Mouse (Mus musculus) adrenal gland, adult (tissue): Measurements from ENCODE around the gene Macrod2.

ENCODE experiments used
- DNase-seq, 2 experiments: peaks; one replicate each; pipeline ENCODE4 v3.0.0; 2022 to 2023; ENCODE audit warnings: low spot score in 1 of 2; ENCODE audit not compliant: inconsistent age in 2 of 2

The Macrod2 gene

GRCm38 (mm10) chr2:140561426-140561825, 166.3 kb downstream of the Macrod2 start:
- no peak for DNase-seq

- DNase-seq: no peak
These were observed 175.8 kb downstream of the Macrod2 start for GRCm38 (mm10) chr2:140570874-140571273.

- DNase-seq: no peak
These were observed 197.6 kb downstream of the Macrod2 start for GRCm38 (mm10) chr2:140592537-140593261.

GRCm38 (mm10) chr2:140596906-140597305, 201.8 kb downstream of the Macrod2 start:
- DNase-seq: no peak

GRCm38 (mm10) chr2:140615451-140615850, 220.3 kb downstream of the Macrod2 start:
- no peak for DNase-seq

GRCm38 (mm10) chr2:140621730-140622337, 226.7 kb downstream of the Macrod2 start:
- no peak for DNase-seq

- no peak for DNase-seq
These were observed 258.4 kb downstream of the Macrod2 start for GRCm38 (mm10) chr2:140653481-140653880.

- DNase-seq: no peak
These were observed 258.9 kb downstream of the Macrod2 start for GRCm38 (mm10) chr2:140653978-140654377.

GRCm38 (mm10) chr2:140662673-140663072, 267.6 kb downstream of the Macrod2 start:
- no peak for DNase-seq

GRCm38 (mm10) chr2:140664381-140664780, 269.3 kb downstream of the Macrod2 start:
- no peak for DNase-seq

GRCm38 (mm10) chr2:140666846-140667245, 271.7 kb downstream of the Macrod2 start:
- no peak for DNase-seq

GRCm38 (mm10) chr2:140667261-140668047, 272.3 kb downstream of the Macrod2 start:
- no peak for DNase-seq

- DNase-seq: peak; percentile 55 to 79
These were observed 273.2 kb downstream of the Macrod2 start for GRCm38 (mm10) chr2:140668311-140668710.

GRCm38 (mm10) chr2:140669081-140669480, 274.0 kb downstream of the Macrod2 start:
- no peak for DNase-seq

GRCm38 (mm10) chr2:140669786-140670185, 274.7 kb downstream of the Macrod2 start:
- no peak for DNase-seq

GRCm38 (mm10) chr2:140670457-140670856, 275.3 kb downstream of the Macrod2 start:
- peak; percentile 23 to 79 for DNase-seq

GRCm38 (mm10) chr2:140670963-140671702, 276.0 kb downstream of the Macrod2 start, which contains the start of gene Flrt3:
TSS of gene Flrt3 (minus strand) at chr2:140671469.
- DNase-seq: peak; percentile 89 to 96

- no peak for DNase-seq
These were observed 278.4 kb downstream of the Macrod2 start for GRCm38 (mm10) chr2:140673466-140673865.

- DNase-seq: no peak
These were observed 281.6 kb downstream of the Macrod2 start for GRCm38 (mm10) chr2:140676728-140677127.

- DNase-seq: no peak
These were observed 295.8 kb downstream of the Macrod2 start for GRCm38 (mm10) chr2:140690906-140691305.

GRCm38 (mm10) chr2:140691403-140691802, 296.3 kb downstream of the Macrod2 start:
- no peak for DNase-seq
